Mouse (Mus musculus) cerebellum, adult 11-12 months (tissue): ENCODE measurements at regions not wholly inside any gene's neighbourhood (a gene's known extent, or its start where the extent isn't known, plus 50 kb on each side); places are given as distances from the start of the nearest gene placed in this dataset.
"Not testable (repeated sequence)": the region's sequence is repeated elsewhere in the genome, so short reads cannot be mapped to it uniquely, and the experiment has no call there.

Experiments used
- DNase-seq: peaks from one replicate; pipeline ENCODE4 v3.0.0; 2022

DNA sequence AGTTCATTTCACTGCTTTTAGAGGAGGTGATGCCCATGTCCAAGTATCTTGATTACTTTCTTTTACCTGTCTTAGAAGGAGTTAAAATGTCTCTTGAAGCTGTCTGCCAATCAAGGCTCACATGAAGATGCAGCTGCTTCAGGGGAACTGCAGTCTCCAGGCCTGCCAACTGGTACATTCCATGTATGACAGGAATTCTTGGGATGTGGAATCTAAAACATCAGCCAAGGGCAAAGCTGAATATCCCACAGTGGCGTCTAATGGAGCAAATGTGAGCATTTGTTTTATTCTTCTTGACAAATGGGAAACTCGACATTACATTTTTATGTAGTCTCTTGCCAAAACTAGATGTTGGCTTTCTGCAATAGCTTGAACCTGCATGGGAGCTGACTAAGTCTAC lies 438.7 kb upstream of the Adamts5 start:
- DNase-seq = no peak

- DNase-seq = no peak
These were observed 423.8 kb upstream of the Adamts5 start for GRCm38 (mm10) chr16:86325406-86325805.

GRCm38 (mm10) chr16:86318898-86319297 lies 417.3 kb upstream of the Adamts5 start:
- no peak for DNase-seq

DNA sequence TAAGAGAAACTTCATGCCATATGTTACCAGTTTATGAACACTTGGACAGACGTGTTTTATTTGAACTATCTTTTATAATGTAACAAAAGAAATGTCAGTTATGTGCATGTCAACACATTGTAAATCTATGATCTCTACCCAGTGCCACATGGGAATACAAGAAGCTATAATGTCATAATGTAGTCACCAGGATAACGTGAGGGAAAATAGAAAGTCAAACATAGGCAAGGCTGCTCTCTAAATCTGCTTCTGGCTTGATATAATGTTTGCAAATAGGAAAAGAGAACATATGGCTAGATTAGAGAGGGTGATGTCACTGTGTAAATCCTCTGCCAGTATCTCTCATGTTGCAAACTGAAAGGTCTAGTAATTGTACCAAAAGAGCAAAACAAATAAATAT lies 408.1 kb upstream of the Adamts5 start:
- no peak for DNase-seq

- DNase-seq = no peak
These were observed 402.2 kb upstream of the Adamts5 start for GRCm38 (mm10) chr16:86303869-86304268.

- no peak for DNase-seq
These were observed 401.0 kb upstream of the Adamts5 start for GRCm38 (mm10) chr16:86302451-86303145.

DNA sequence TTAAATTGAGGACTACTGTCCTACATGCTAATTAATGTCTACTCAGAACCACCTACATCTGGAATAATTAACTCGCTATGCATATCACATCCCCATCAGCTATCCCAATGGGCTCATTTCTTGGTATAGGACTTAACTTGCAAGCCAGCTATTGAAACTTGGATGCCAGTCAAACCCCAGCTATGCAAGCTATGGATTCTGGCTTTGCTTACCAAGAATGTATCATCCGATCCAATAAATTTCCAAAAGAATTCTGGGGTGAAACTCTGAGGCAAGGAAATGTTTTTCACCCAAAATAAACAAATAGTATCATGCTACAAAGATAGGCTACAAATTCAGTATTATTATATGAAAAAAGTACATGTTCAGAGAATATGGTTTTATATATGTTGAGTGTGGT lies 392.8 kb upstream of the Adamts5 start:
- DNase-seq = no peak

DNA sequence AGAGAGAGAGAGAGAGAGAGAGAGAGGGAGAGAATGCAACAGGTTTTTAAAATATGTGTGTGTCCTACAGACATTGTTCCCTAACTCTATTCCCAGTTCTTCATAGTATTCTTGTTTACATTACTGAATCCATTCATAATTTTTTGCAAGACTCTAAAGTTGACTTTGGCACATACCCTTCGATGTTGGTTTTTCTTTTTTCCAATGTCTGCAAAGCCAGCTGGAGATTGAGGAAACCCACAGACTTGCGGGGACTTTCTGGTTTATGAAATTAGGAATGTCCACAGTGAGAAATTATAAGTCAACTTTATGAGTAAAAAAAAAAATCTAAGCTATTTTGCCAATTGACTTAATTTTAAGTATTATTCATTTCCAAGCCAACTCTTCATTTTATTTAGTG lies 379.7 kb upstream of the Adamts5 start:
- no peak for DNase-seq

DNA sequence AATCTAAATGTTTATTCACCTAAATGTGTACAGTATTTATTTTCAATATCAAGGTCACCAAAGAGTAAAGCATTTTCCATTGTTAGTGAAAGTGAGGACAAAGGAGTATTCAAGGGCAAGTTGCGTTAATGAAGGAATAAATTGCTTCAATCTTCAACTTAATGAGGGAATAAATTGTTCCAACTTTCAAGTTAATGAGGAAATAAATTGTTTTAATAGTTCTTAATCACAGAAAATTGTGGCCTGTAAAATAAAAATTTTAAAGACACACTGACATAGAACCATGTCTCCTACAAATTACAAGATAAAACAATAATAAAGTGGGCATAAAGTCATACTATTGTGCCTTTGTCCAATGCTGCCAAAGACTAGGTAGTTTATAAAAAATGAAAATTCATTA lies 375.4 kb upstream of the Adamts5 start:
- DNase-seq = no peak

DNA sequence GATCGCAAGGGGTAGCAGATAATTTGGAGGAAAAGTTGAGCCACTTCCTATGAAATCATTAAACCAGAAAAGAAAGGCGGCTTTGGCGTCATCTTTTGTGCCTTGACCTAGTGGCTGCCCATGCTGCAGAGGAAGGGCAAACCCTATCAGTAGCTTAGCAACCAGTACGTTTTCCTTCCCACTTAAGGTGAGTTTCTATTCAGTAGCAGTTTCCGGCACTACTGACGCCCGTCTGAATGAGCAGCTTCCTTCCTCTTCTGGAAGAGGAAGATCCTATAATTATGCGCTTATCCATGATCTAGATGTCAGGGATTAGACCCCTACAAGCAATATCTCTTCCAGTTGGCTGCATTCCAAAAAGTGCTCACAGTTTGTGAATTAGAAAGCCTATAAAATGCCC lies 360.0 kb upstream of the Adamts5 start:
- DNase-seq = no peak

- no peak for DNase-seq
These were observed 351.0 kb upstream of the Adamts5 start for GRCm38 (mm10) chr16:86252630-86253029.

DNA sequence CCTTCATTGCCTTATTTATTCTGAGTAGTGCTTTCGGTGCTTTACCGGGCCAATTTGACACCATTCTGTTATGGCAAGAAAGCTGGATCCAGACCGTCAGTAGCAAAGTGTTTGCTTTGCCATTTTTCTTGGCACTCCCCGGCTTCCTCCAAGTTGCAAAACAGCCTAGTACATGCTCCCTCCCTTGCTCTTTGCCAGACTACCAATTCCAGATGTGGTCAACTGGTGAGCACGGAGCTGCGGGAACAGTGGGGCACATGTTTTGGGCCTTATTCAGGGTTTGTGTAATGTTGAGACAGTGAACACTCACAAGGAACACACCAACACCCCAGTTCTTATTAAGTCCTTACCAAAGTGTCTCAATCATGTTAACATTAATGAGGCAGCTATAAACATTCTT lies 348.4 kb upstream of the Adamts5 start:
- no peak for DNase-seq

- no peak for DNase-seq
These were observed 342.6 kb upstream of the Adamts5 start for GRCm38 (mm10) chr16:86244191-86244590.

GRCm38 (mm10) chr16:86242766-86243510 lies 341.3 kb upstream of the Adamts5 start:
- no peak for DNase-seq

GRCm38 (mm10) chr16:86222997-86223396 lies 321.4 kb upstream of the Adamts5 start:
- DNase-seq = no peak

GRCm38 (mm10) chr16:86210547-86210946 lies 308.9 kb upstream of the Adamts5 start:
- DNase-seq = no peak

- DNase-seq = no peak
These were observed 307.7 kb upstream of the Adamts5 start for GRCm38 (mm10) chr16:86209319-86209718.

DNA sequence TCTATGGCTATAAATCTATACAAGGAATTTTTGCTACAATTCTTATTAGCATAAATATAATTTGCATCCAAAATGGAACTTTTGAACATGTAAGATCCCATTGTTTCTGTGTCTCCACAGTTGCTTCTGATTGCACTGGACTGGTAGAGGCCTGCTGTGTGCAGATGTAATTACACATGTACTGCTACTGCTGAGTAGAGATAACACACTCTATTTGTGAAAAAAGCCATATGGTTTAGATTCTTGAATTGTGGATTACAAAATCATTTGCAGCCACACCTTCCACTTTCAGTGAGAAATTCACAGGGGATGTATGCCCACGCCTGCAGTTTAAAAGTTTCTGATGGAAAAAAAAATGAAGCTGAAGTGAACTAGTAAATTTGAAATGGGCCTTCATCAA lies 288.2 kb upstream of the Adamts5 start:
- DNase-seq = no peak

DNA sequence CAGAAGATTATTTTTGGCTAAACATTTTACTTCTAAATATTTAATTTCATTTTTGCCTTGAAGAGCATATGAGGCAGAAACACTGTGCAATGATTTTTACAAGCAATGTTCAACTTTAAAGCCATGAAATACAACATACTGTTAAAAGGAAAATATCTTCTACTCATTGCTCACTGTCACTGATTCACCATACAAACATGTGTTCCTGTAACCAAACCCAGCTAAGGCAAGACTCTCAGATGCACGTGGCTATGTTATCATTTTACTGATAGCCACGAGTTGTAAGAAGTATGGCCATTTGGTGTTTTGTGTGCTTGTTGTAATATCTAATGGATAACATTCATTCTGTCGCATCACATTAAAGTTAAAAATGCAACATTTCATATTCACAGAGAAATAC lies 287.3 kb upstream of the Adamts5 start:
- DNase-seq = no peak

GRCm38 (mm10) chr16:86187609-86188008 lies 286.0 kb upstream of the Adamts5 start:
- not testable (repeated sequence) for DNase-seq

GRCm38 (mm10) chr16:86159021-86159815 lies 257.6 kb upstream of the Adamts5 start:
- no peak for DNase-seq

GRCm38 (mm10) chr16:86138171-86138570 lies 236.5 kb upstream of the Adamts5 start:
- DNase-seq = no peak

DNA sequence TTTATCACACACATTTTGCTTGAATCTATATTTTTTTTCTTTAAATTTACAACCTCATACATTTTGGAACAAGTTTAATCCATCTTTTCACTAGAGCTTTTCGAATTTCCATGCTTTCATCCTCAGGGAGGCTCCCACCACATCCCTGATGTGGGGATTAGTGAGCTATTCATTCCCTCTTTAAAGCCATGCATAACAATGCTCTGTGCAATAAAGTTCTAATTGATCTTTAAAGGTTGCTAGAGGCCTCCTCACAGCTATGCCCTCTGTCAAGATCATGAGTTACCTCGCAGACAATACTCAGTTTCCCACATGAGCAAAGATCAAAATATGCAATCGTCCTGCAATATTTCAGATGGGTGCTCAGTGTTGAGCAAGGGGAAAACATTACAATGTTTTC lies 234.5 kb upstream of the Adamts5 start:
- no peak for DNase-seq

- no peak for DNase-seq
These were observed 225.8 kb upstream of the Adamts5 start for GRCm38 (mm10) chr16:86127391-86127790.
